Mouse (Mus musculus) intestine, postnatal 0 days (tissue): ENCODE measurements at regions not wholly inside any gene's neighbourhood (a gene's known extent, or its start where the extent isn't known, plus 50 kb on each side); places are given as distances from the start of the nearest gene placed in this dataset.

Experiments used
- ATAC-seq: fragments of 200-750 bp; cut with Nextera tagmentation; 2 replicates; pipeline ENCODE4 v1.8.0; 2017; ENCODE audit warnings: mild to moderate bottlenecking, moderate TSS enrichment, moderate library complexity
- H3K27ac ChIP-seq: fragments of 300-500 bp; sonication (generic); 2 replicates; pipeline ENCODE4 v1.5.1; 2014; ENCODE audit warnings: mild to moderate bottlenecking, low read depth, low read length, moderate library complexity
- H3K27me3 ChIP-seq: fragments of 300-500 bp; sonication (generic); replicated peaks from 2 replicates; pipeline ENCODE4 v1.6.1; 2014; ENCODE audit warnings: low read length, mixed read lengths; ENCODE audit not compliant: control insufficient read depth, insufficient read depth
- H3K36me3 ChIP-seq: fragments of 300-500 bp; sonication (generic); 2 replicates; pipeline ENCODE4 v1.6.1; 2014; ENCODE audit warnings: mild to moderate bottlenecking, moderate library complexity; ENCODE audit not compliant: control insufficient read depth, insufficient read depth
- H3K4me1 ChIP-seq: fragments of 300-500 bp; sonication (generic); replicated peaks from 2 replicates; pipeline ENCODE4 v1.6.1; 2014; ENCODE audit warnings: antibody characterized with exemption, low read length, mixed read lengths; ENCODE audit not compliant: control insufficient read depth, insufficient read depth
- H3K4me2 ChIP-seq: fragments of 300-500 bp; sonication (generic); replicated peaks from 2 replicates; pipeline ENCODE4 v1.6.1; 2014; ENCODE audit warnings: low read depth, mild to moderate bottlenecking, moderate library complexity
- H3K4me3 ChIP-seq: fragments of 300-500 bp; sonication (generic); 2 replicates; pipeline ENCODE4 v1.5.1; 2014; ENCODE audit warnings: low read depth, low read length
- H3K9ac ChIP-seq: fragments of 300-500 bp; sonication (generic); 2 replicates; pipeline ENCODE4 v1.6.1; 2014; ENCODE audit warnings: mild to moderate bottlenecking, low read depth, low read length
- H3K9me3 ChIP-seq: fragments of 300-500 bp; sonication (generic); 2 replicates; pipeline ENCODE4 v1.6.1; 2016; ENCODE audit warnings: mixed run types; ENCODE audit not compliant: control insufficient read depth
- CTCF ChIP-seq: sonication (generic); IDR thresholded peaks from 2 replicates; pipeline ENCODE4 v1.5.1; 2016; ENCODE audit warnings: low read depth, mild to moderate bottlenecking, control low read depth, antibody characterized with exemption, moderate library complexity
- WGBS: fragments of 180-500 bp; shearing (Covaris S2); extraction: QIAGEN DNeasy Blood & Tissue Kit; methylation state at CpG from one replicate; pipeline ENCODE4 v1.1.7; 2014; 5-methylcytosine and 5-hydroxymethylcytosine counted together

DNA sequence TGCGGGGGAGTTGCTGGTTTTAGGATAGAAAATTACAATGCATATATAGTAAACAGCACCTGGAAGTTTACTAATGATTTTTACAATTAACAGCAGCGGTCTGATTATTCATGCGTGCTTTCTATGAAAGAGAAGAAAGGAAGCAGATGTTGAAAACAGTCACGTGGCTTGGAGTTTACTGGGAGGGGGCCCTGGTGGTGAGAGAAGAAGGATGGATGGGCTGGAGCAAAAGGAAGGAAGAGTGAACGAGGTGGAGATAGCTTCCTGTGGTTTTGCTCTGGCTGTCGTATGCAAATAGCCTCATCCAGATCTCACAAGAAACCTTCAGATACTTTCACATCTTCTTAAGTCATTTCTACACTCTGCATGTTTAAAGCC lies 606.1 kb upstream of the Id2 start:
- TF ChIP-seq CTCF, result no peak
- Histone ChIP-seq H3K36me3 (no peaks in the 10 kb centered on the region), H3K27me3 (no peaks in the 10 kb centered on the region), H3K9ac (no peak overlapping the region), H3K27ac (no peak overlapping the region), H3K9me3 (no peaks in the 10 kb centered on the region), H3K4me3 (no peak overlapping the region), H3K4me1 (no peaks in the 10 kb centered on the region), H3K4me2 (peak overlapping the region; percentile 37)
- WGBS, result 38% methylated on average over 6 of the region's 6 CpGs
- ATAC-seq, result no peak

DNA sequence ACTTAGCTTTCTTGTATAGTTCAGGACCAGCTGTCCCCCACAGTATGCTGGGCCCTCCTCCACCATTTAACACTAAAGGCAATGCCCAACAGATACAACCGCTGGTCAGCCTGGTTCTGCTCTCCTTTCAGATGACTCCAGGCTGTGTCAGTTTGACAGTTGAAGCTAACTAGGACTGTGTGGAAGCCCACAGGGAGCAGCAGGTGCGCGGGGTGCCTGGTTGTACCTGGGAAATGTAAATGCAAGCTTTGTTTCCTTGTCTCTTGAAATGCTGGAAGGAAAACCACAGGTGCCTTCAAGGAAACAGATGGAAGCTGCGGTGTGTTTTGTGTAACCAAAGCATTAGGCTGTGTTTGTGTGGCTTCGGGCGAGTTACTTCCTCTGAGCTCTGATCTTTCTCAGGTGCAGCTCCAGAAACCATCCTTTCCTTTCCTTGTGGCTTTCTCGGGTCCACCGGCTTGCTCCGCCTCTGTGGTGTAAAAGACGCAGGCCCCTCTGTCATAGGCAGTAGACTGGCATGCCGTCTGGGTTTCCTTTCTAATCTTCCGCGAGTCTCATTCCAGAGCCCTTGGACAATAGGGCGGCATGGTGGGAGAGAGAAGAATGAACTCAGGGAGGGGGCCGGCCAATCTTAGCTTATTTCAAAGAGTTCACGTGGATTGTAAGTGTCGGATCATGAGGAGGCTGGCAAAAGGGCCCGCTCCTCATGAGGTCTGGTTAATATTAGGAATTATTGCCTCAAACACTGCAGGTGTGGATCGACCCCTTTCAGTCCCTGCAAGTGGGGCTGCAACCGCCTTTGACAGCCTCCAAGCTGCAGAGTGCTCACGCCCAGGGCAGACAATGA lies 605.5 kb upstream of the Id2 start:
- no peaks in the 10 kb centered on the region for H3K9me3 ChIP-seq
- H3K36me3 ChIP-seq, result no peaks in the 10 kb centered on the region
- H3K27ac ChIP-seq, result no peak overlapping the region
- no peak overlapping the region for H3K9ac ChIP-seq
- no peak overlapping the region for H3K4me3 ChIP-seq
- ATAC-seq, result no peak
- 21% methylated on average over 21 of the region's 21 CpGs for WGBS
- TF ChIP-seq CTCF, result no peak
- peak overlapping the region; percentile 37 for H3K4me2 ChIP-seq
- H3K4me1 ChIP-seq, result no peaks in the 10 kb centered on the region
- no peaks in the 10 kb centered on the region for H3K27me3 ChIP-seq

DNA sequence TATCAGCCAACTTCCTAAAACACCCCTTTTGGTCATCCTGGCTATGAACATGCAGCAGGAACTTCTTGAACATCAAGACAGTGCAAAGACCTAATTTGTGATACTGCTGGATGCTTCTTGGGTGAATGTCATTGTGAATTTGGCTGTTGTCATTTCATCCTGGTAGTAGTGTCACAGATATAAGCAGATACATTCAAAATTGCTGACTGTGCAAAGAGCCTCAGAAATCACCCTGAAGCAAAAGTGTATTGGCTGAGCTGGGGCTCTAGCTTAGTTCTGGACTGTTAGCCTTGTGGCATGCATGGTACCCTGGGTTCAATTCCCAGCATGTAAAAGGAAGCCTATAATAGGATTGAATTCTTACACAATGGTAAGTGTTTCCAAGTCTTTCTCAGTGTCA lies 590.1 kb upstream of the Id2 start:
- no peak for TF ChIP-seq CTCF
- H3K9me3 ChIP-seq, result no peaks in the 10 kb centered on the region

DNA sequence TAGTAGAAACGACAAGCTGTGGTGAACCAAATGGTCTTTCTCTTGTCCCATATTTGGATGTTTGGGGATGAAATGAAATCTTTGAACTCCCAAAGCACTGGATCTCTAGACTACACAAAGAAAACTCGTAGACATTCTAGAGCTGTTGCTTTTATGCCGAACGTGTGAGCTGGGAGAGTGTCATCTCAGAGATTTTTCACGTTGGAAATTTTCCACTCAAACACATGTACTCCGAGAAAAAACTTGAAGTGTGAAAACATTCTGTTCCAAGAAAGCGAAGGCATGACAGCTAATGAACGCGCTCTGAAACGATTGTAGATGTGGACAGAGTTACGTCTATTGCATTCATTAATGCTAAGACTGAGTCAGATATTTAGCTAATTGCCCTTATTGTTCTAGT lies 579.7 kb upstream of the Id2 start:
- Histone ChIP-seq H3K4me3 (no peak overlapping the region), H3K4me2 (no peak overlapping the region), H3K27me3 (no peaks in the 10 kb centered on the region), H3K36me3 (no peaks in the 10 kb centered on the region), H3K9ac (no peak overlapping the region), H3K27ac (no peak overlapping the region), H3K9me3 (no peaks in the 10 kb centered on the region), H3K4me1 (no peaks in the 10 kb centered on the region)
- 84% methylated on average over 11 of the region's 11 CpGs for WGBS
- no peak for TF ChIP-seq CTCF
- ATAC-seq, result no peak

More for the DNA sequence above, 590.1 kb upstream of the Id2 start:
- Histone ChIP-seq H3K9ac (no peak overlapping the region), H3K4me1 (no peaks in the 10 kb centered on the region), H3K27ac (no peak overlapping the region), H3K4me3 (no peak overlapping the region), H3K36me3 (no peaks in the 10 kb centered on the region), H3K4me2 (no peak overlapping the region), H3K27me3 (no peaks in the 10 kb centered on the region)
- no peak for ATAC-seq

DNA sequence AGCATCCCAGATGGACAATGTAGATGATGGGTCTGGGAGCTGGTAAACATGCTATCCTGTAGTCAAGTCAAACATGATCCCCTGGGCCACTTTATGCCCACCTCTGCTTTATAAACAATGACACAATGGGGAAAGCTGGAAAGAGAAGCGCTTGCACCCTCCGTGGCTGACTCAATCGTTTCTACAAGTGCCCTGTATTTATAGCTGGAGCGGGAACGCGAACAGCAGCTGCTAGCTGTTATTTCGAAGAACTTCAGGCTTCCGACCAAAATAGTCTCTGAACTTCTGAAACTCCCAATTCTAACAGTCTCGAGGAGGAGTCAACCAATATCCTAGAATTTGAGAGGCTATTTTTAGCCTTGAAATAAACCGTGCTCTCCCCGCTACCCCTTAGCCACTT lies 571.4 kb upstream of the Id2 start:
- Histone ChIP-seq H3K4me3 (no peak overlapping the region), H3K9me3 (no peaks in the 10 kb centered on the region), H3K27me3 (no peaks in the 10 kb centered on the region), H3K4me2 (no peak overlapping the region), H3K36me3 (no peaks in the 10 kb centered on the region), H3K4me1 (no peaks in the 10 kb centered on the region), H3K27ac (no peak overlapping the region), H3K9ac (no peak overlapping the region)
- 68% methylated on average over 11 of the region's 11 CpGs for WGBS
- ATAC-seq, result no peak
- TF ChIP-seq CTCF, result no peak

DNA sequence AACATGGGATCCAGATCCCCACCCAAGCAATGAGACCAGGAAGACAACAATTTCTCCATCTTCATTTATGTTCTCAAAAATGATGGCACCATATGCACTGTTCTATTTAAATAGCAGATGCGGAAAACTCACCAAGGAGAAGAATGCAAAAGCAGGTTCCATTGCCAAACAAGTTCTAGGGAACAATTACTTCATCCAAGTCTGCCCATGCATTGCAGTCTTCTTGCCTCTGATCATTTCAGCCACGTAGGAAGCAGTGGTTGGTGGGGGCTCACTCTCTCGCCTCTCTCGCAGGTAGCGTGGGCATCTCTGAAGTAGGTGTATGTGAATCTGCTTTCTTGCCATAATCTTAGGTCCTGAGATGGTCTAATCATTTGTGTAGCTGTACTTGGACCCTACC lies 557.5 kb upstream of the Id2 start:
- H3K9me3 ChIP-seq, result no peaks in the 10 kb centered on the region
- WGBS, result 91% methylated on average over 5 of the region's 5 CpGs
- no peak overlapping the region for H3K4me3 ChIP-seq
- TF ChIP-seq CTCF, result no peak
- no peak for ATAC-seq
- no peaks in the 10 kb centered on the region for H3K27me3 ChIP-seq
- no peak overlapping the region for H3K27ac ChIP-seq
- H3K4me2 ChIP-seq, result no peak overlapping the region
- no peaks in the 10 kb centered on the region for H3K36me3 ChIP-seq
- H3K4me1 ChIP-seq, result no peaks in the 10 kb centered on the region
- no peak overlapping the region for H3K9ac ChIP-seq
